Mouse (Mus musculus): ENCODE measurements around the gene S1pr4. TPM values are rescaled to one million over a fixed set of nuclear protein-coding genes. Genes with fewer than 3 reads are reported as not detected.

Gene S1pr4
- total RNA-seq, 1 experiment from 2014 or later: 14.4 TPM

GRCm38 (mm10) chr10:81467670-81468235 lies 32.2 kb downstream of the S1pr4 start:
- ATAC-seq (replicated peaks; ENCODE audit: low read depth, poor library complexity, severe bottlenecking): no peak

GRCm38 (mm10) chr10:81466881-81467280 lies 33.1 kb downstream of the S1pr4 start:
- no peak for ATAC-seq (replicated peaks; ENCODE audit: low read depth, poor library complexity, severe bottlenecking)

GRCm38 (mm10) chr10:81466066-81466465 lies 33.9 kb downstream of the S1pr4 start:
- no peak for ATAC-seq (replicated peaks; ENCODE audit: low read depth, poor library complexity, severe bottlenecking)

- ATAC-seq (replicated peaks; ENCODE audit: low read depth, poor library complexity, severe bottlenecking): peak; percentile 20; the same call in 1 of the 2 replicates
Observed at GRCm38 (mm10) chr10:81465265-81465645, 34.7 kb downstream of the S1pr4 start.

- peak; percentile 73 for ATAC-seq (replicated peaks; ENCODE audit: low read depth, poor library complexity, severe bottlenecking)
Observed at GRCm38 (mm10) chr10:81464405-81465264, 35.3 kb downstream of the S1pr4 start.

- no peak for ATAC-seq (replicated peaks; ENCODE audit: low read depth, poor library complexity, severe bottlenecking)
Observed at GRCm38 (mm10) chr10:81463531-81463930, 36.4 kb downstream of the S1pr4 start.

GRCm38 (mm10) chr10:81462917-81463316 lies 37.0 kb downstream of the S1pr4 start:
- ATAC-seq (replicated peaks; ENCODE audit: low read depth, poor library complexity, severe bottlenecking): no peak

- no peak for ATAC-seq (replicated peaks; ENCODE audit: low read depth, poor library complexity, severe bottlenecking)
Observed at GRCm38 (mm10) chr10:81462415-81462804, 37.5 kb downstream of the S1pr4 start.

GRCm38 (mm10) chr10:81461673-81462414 lies 38.1 kb downstream of the S1pr4 start:
- ATAC-seq (replicated peaks; ENCODE audit: low read depth, poor library complexity, severe bottlenecking): no peak; the same call in 1 of the 2 replicates

GRCm38 (mm10) chr10:81460951-81461350 lies 39.0 kb downstream of the S1pr4 start:
- ATAC-seq (replicated peaks; ENCODE audit: low read depth, poor library complexity, severe bottlenecking): no peak

- ATAC-seq (replicated peaks; ENCODE audit: low read depth, poor library complexity, severe bottlenecking): no peak
Observed at GRCm38 (mm10) chr10:81460471-81460870, 39.5 kb downstream of the S1pr4 start.

GRCm38 (mm10) chr10:81459399-81459798 lies 40.5 kb downstream of the S1pr4 start:
- ATAC-seq (replicated peaks; ENCODE audit: low read depth, poor library complexity, severe bottlenecking): no peak

- no peak for ATAC-seq (replicated peaks; ENCODE audit: low read depth, poor library complexity, severe bottlenecking)
Observed at GRCm38 (mm10) chr10:81458267-81458666, 41.7 kb downstream of the S1pr4 start.

- ATAC-seq (replicated peaks; ENCODE audit: low read depth, poor library complexity, severe bottlenecking): no peak
Observed at GRCm38 (mm10) chr10:81457624-81458023, 42.3 kb downstream of the S1pr4 start.

GRCm38 (mm10) chr10:81456983-81457563 lies 42.9 kb downstream of the S1pr4 start:
- ATAC-seq (replicated peaks; ENCODE audit: low read depth, poor library complexity, severe bottlenecking): peak; percentile 59

GRCm38 (mm10) chr10:81455181-81455895 lies 44.6 kb downstream of the S1pr4 start, which contains the start of gene Nfic:
Gene Nfic (minus strand): TSS chr10:81455635.
- ATAC-seq (replicated peaks; ENCODE audit: low read depth, poor library complexity, severe bottlenecking): no peak

GRCm38 (mm10) chr10:81454106-81454505 lies 45.8 kb downstream of the S1pr4 start:
- ATAC-seq (replicated peaks; ENCODE audit: low read depth, poor library complexity, severe bottlenecking): no peak

GRCm38 (mm10) chr10:81452947-81453288 lies 47.0 kb downstream of the S1pr4 start:
- ATAC-seq (replicated peaks; ENCODE audit: low read depth, poor library complexity, severe bottlenecking): no peak

GRCm38 (mm10) chr10:81452237-81452946 lies 47.5 kb downstream of the S1pr4 start:
- ATAC-seq (replicated peaks; ENCODE audit: low read depth, poor library complexity, severe bottlenecking): 0 out of 2 replicates have a peak, but pooled peaks have one; percentile 9
